Mouse (Mus musculus): ENCODE data around the gene Dcdc2a. TPM values are rescaled to one million over a fixed set of nuclear protein-coding genes. Genes with fewer than 3 reads are reported as not detected.

Dcdc2a gene
- polyA plus RNA-seq, 1 experiment, result 0.04 TPM

DNA sequence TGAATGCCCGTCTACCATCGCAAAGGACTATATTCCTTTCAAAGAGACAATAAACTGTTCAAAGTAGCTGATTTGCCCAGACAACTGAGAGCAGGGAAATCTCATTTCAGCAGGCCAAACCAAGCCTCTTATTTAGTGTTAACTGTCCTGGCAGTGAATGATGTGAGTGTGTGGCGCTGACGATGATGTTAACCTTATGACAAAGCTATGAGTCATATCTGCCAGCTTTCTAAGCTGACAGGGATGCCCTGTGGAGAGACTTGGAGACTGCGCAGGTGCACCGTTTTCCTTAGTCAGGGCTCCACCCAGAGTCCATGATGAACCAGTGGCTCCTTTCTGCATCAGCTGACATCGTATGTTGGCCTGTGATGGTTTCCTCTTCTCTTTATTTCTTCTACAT, 29.3 kb downstream of the Dcdc2a start:
- no peaks in the 10 kb centered on the region for H3K4me1 ChIP-seq (replicated peaks; ENCODE audit: control insufficient read depth, insufficient read depth, low read length)
- H3K36me3 ChIP-seq (ENCODE audit: control insufficient read depth, insufficient read depth, low read length), result no peaks in the 10 kb centered on the region
- TF ChIP-seq CTCF (IDR thresholded peaks at IDR 0.05; ENCODE audit: borderline replicate concordance, control insufficient read depth, extremely low read depth, insufficient read depth, low read length, poor library complexity), result no peak
- no peak for TF ChIP-seq POLR2A (IDR thresholded peaks at IDR 0.05; ENCODE audit: control insufficient read depth, extremely low read depth, insufficient read depth, low read length, poor library complexity)
- no peak for DNase-seq
- H3K27me3 ChIP-seq (ENCODE audit: control insufficient read depth, insufficient read depth, low read length), result no peaks in the 10 kb centered on the region
- no peak overlapping the region for H3K4me3 ChIP-seq (ENCODE audit: control insufficient read depth, insufficient read depth, low read length)
- 95% methylated on average over 7 of the region's 7 CpGs for WGBS
- no peak overlapping the region for H3K27ac ChIP-seq (ENCODE audit: control insufficient read depth, insufficient read depth, low read length)

DNA sequence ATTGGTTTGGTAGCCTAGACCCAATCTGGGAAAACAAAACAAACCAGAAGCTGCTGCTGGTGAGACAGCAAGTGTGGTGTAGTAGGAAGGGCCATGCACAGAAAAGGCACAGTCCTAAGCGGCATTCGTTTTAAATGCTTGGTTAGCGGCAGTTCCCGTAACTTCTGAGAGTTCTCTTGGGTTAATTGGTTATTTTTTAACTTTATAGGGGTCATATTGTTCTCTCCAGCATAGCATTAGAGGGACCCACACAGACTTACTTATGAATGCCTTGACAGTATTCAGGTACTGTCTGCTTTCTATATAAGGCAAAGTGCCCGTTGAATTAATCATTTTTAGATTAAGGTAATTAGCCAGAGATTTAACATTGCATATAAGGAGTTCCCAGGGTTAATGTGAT, 35.5 kb downstream of the Dcdc2a start:
- Histone ChIP-seq H3K4me1 (replicated peaks; ENCODE audit: control insufficient read depth, insufficient read depth, low read length) (no peaks in the 10 kb centered on the region), H3K27ac (ENCODE audit: control insufficient read depth, insufficient read depth, low read length) (no peak overlapping the region), H3K36me3 (ENCODE audit: control insufficient read depth, insufficient read depth, low read length) (no peaks in the 10 kb centered on the region), H3K27me3 (ENCODE audit: control insufficient read depth, insufficient read depth, low read length) (no peaks in the 10 kb centered on the region), H3K4me3 (ENCODE audit: control insufficient read depth, insufficient read depth, low read length) (no peak overlapping the region)
- TF ChIP-seq POLR2A (IDR thresholded peaks at IDR 0.05; ENCODE audit: control insufficient read depth, extremely low read depth, insufficient read depth, low read length, poor library complexity) (no peak), CTCF (IDR thresholded peaks at IDR 0.05; ENCODE audit: borderline replicate concordance, control insufficient read depth, extremely low read depth, insufficient read depth, low read length, poor library complexity) (no peak)
- 97% methylated on average over 5 of the region's 5 CpGs for WGBS
- no peak for DNase-seq

DNA sequence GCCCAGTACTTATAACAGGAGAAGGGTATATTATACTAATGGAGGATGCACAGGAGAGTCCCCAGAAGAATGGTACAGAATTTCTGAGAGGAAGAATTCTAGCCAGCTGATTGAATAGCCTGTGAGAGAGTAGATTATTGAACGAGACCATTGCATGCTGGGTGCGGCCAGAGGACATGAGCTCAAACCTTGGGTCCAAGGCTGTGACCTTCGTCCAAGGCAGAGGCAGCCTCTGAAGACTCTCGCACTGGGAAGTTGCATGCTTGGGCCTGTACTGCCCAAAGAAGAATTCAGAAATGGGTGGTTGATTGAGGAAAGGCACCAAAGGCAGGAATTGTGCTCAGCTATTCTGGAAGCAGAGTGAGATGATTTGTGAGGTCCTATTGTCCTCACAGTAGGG, 38.0 kb downstream of the Dcdc2a start:
- H3K36me3 ChIP-seq (ENCODE audit: control insufficient read depth, insufficient read depth, low read length), result no peaks in the 10 kb centered on the region
- WGBS, result 93% methylated on average over 4 of the region's 4 CpGs
- TF ChIP-seq CTCF (IDR thresholded peaks at IDR 0.05; ENCODE audit: borderline replicate concordance, control insufficient read depth, extremely low read depth, insufficient read depth, low read length, poor library complexity), result no peak
- no peak for TF ChIP-seq POLR2A (IDR thresholded peaks at IDR 0.05; ENCODE audit: control insufficient read depth, extremely low read depth, insufficient read depth, low read length, poor library complexity)

DNA sequence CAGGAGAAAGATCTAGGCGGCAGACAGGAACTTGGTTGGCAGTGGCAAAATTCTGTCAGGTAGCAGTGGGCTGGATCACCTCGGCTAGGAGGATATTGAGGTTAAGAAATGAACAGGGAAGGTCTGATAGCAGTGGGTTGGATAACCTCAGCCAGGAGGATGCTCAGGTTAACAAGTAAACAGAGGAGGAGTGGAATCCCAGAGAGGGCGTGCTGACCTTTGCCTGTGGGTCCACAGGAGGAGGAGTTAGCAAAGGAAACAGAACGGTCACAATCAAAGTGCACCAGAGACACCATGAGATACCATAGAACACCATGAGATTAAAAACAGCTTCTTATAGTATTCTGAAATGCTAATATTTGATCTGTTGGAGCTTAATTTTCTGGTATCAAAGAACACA, 38.6 kb downstream of the Dcdc2a start:
- Histone ChIP-seq H3K36me3 (ENCODE audit: control insufficient read depth, insufficient read depth, low read length) (no peaks in the 10 kb centered on the region), H3K4me1 (replicated peaks; ENCODE audit: control insufficient read depth, insufficient read depth, low read length) (no peaks in the 10 kb centered on the region), H3K27ac (ENCODE audit: control insufficient read depth, insufficient read depth, low read length) (no peak overlapping the region), H3K4me3 (ENCODE audit: control insufficient read depth, insufficient read depth, low read length) (no peak overlapping the region), H3K27me3 (ENCODE audit: control insufficient read depth, insufficient read depth, low read length) (no peaks in the 10 kb centered on the region)
- DNase-seq, result no peak
- TF ChIP-seq CTCF (IDR thresholded peaks at IDR 0.05; ENCODE audit: borderline replicate concordance, control insufficient read depth, extremely low read depth, insufficient read depth, low read length, poor library complexity) (no peak), POLR2A (IDR thresholded peaks at IDR 0.05; ENCODE audit: control insufficient read depth, extremely low read depth, insufficient read depth, low read length, poor library complexity) (no peak)
- WGBS, result 75% methylated on average over 4 of the region's 4 CpGs

More for the DNA sequence above, 38.0 kb downstream of the Dcdc2a start:
- H3K4me3 ChIP-seq (ENCODE audit: control insufficient read depth, insufficient read depth, low read length), result no peak overlapping the region
- no peaks in the 10 kb centered on the region for H3K27me3 ChIP-seq (ENCODE audit: control insufficient read depth, insufficient read depth, low read length)
- no peak overlapping the region for H3K27ac ChIP-seq (ENCODE audit: control insufficient read depth, insufficient read depth, low read length)
- DNase-seq, result no peak
- H3K4me1 ChIP-seq (replicated peaks; ENCODE audit: control insufficient read depth, insufficient read depth, low read length), result no peaks in the 10 kb centered on the region

DNA sequence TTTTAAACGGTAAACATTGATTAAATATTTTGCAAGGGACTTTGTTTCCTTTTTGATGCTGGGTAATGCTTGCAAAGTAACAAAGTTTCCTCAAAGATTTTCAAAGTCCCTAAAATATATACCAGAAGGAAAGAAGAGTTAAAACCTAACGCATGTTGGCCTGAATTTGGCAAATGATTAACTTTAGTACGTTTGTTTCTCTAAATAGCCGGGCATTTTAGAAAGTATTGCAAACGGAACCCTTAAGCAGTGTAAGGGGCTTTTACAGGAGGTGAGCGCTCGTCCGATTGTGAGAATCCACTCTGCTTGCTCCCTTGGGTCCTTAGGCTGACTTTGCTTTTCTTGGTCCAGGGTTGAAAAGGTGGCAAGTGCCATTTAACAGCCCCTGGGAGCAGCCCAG, 41.5 kb downstream of the Dcdc2a start:
- WGBS, result 91% methylated on average over 8 of the region's 8 CpGs
- no peak overlapping the region for H3K4me3 ChIP-seq (ENCODE audit: control insufficient read depth, insufficient read depth, low read length)
- DNase-seq, result no peak
- H3K36me3 ChIP-seq (ENCODE audit: control insufficient read depth, insufficient read depth, low read length), result no peaks in the 10 kb centered on the region
- no peaks in the 10 kb centered on the region for H3K27me3 ChIP-seq (ENCODE audit: control insufficient read depth, insufficient read depth, low read length)
- no peaks in the 10 kb centered on the region for H3K4me1 ChIP-seq (replicated peaks; ENCODE audit: control insufficient read depth, insufficient read depth, low read length)
- H3K27ac ChIP-seq (ENCODE audit: control insufficient read depth, insufficient read depth, low read length), result no peak overlapping the region
- no peak for TF ChIP-seq CTCF (IDR thresholded peaks at IDR 0.05; ENCODE audit: borderline replicate concordance, control insufficient read depth, extremely low read depth, insufficient read depth, low read length, poor library complexity)
- TF ChIP-seq POLR2A (IDR thresholded peaks at IDR 0.05; ENCODE audit: control insufficient read depth, extremely low read depth, insufficient read depth, low read length, poor library complexity), result no peak

- no peak for DNase-seq
- no peaks in the 10 kb centered on the region for H3K4me1 ChIP-seq (replicated peaks; ENCODE audit: control insufficient read depth, insufficient read depth, low read length)
- no peak overlapping the region for H3K4me3 ChIP-seq (ENCODE audit: control insufficient read depth, insufficient read depth, low read length)
- no peaks in the 10 kb centered on the region for H3K27me3 ChIP-seq (ENCODE audit: control insufficient read depth, insufficient read depth, low read length)
- 84% methylated on average over 5 of the region's 5 CpGs for WGBS
- no peak overlapping the region for H3K27ac ChIP-seq (ENCODE audit: control insufficient read depth, insufficient read depth, low read length)
- TF ChIP-seq CTCF (IDR thresholded peaks at IDR 0.05; ENCODE audit: borderline replicate concordance, control insufficient read depth, extremely low read depth, insufficient read depth, low read length, poor library complexity), result no peak
- no peak for TF ChIP-seq POLR2A (IDR thresholded peaks at IDR 0.05; ENCODE audit: control insufficient read depth, extremely low read depth, insufficient read depth, low read length, poor library complexity)
- H3K36me3 ChIP-seq (ENCODE audit: control insufficient read depth, insufficient read depth, low read length), result no peaks in the 10 kb centered on the region
These were observed 42.8 kb downstream of the Dcdc2a start for GRCm38 (mm10) chr13:25098578-25098977.

DNA sequence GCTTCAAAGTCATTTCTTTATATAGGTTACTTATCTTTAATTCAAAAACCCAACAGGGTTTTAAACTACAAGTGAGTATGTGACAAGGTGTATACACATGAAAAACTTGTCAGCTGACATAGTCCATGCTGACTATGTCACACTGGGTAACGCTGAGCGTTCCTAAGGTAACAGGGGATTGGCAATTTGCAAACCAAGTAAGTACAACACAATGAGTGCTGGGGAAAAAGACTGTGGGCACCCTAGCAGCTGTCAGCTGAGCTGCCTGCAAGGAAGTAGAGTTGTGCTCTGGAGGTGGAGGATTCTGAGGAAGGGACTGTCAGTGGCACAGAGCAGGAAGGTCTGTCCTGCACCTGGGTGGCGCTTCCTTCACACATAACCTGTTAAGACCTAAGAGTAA, 43.7 kb downstream of the Dcdc2a start:
- no peaks in the 10 kb centered on the region for H3K4me1 ChIP-seq (replicated peaks; ENCODE audit: control insufficient read depth, insufficient read depth, low read length)
- H3K4me3 ChIP-seq (ENCODE audit: control insufficient read depth, insufficient read depth, low read length), result no peak overlapping the region
- no peaks in the 10 kb centered on the region for H3K27me3 ChIP-seq (ENCODE audit: control insufficient read depth, insufficient read depth, low read length)
- no peaks in the 10 kb centered on the region for H3K36me3 ChIP-seq (ENCODE audit: control insufficient read depth, insufficient read depth, low read length)
- DNase-seq, result no peak
- TF ChIP-seq POLR2A (IDR thresholded peaks at IDR 0.05; ENCODE audit: control insufficient read depth, extremely low read depth, insufficient read depth, low read length, poor library complexity) (no peak), CTCF (IDR thresholded peaks at IDR 0.05; ENCODE audit: borderline replicate concordance, control insufficient read depth, extremely low read depth, insufficient read depth, low read length, poor library complexity) (no peak)
- no peak overlapping the region for H3K27ac ChIP-seq (ENCODE audit: control insufficient read depth, insufficient read depth, low read length)
- WGBS, result 88% methylated on average over 3 of the region's 3 CpGs
